Mouse (Mus musculus): ENCODE measurements around the gene Ubiad1. TPM values are rescaled to one million over a fixed set of nuclear protein-coding genes. Genes with fewer than 3 reads are reported as not detected.

Ubiad1 gene
- polyA plus RNA-seq (2012; rRNA removed), result 29.7 and 34.3 TPM in 2 replicates

GRCm38 (mm10) chr4:148444250-148444967, at the start of gene Ubiad1:
Gene Ubiad1 (minus strand): TSS chr4:148444771.

GRCm38 (mm10) chr4:148448179-148448852, 3.7 kb upstream of the Ubiad1 start, which contains the start of gene Mtor:
Gene Mtor (plus strand): TSS chr4:148448611.

Other genes with a start within 250 kb of the Ubiad1 start
- 0.09 and 0.17 TPM in 2 replicates for gene Disp3, start 156.8 kb downstream of the Ubiad1 start, polyA plus RNA-seq (2012; rRNA removed)
- gene Mtor, start 3.8 kb upstream of the Ubiad1 start, polyA plus RNA-seq (2012; rRNA removed), result 26.5 and 30.3 TPM in 2 replicates
- gene Angptl7, start 55.7 kb upstream of the Ubiad1 start, polyA plus RNA-seq (2012; rRNA removed), result 3.7 and 3.8 TPM in 2 replicates
- gene Exosc10, start 113.7 kb upstream of the Ubiad1 start, polyA plus RNA-seq (2012; rRNA removed), result 27.9 and 31.4 TPM in 2 replicates
- 161 and 175 TPM in 2 replicates for gene Srm, start 146.7 kb upstream of the Ubiad1 start, polyA plus RNA-seq (2012; rRNA removed)
- gene Masp2, start 157.8 kb upstream of the Ubiad1 start, polyA plus RNA-seq (2012; rRNA removed), result 5.7 and 7.4 TPM in 2 replicates
- gene Tardbp, start 182.2 kb upstream of the Ubiad1 start, polyA plus RNA-seq (2012; rRNA removed), result 15.8 and 39.9 TPM in 2 replicates
- gene Gm572, start 198.5 kb upstream of the Ubiad1 start, polyA plus RNA-seq (2012; rRNA removed), result 0.13 TPM in 1 of 2 replicates, not detected in the other